Mouse (Mus musculus) adrenal gland, postnatal 10 days (tissue): ENCODE results near the gene Drap1. TPM values are rescaled to one million over a fixed set of nuclear protein-coding genes. Genes with fewer than 3 reads are reported as not detected.

Source experiments
- DNase-seq: peaks from one replicate; pipeline ENCODE4 v3.0.0; 2021; ENCODE audit warnings: mixed read lengths
- long read RNA-seq, 2 experiments: library from polyadenylated mRNA; stranded (forward); transcript quantifications; one replicate each; pipeline ENCODE4 v2.0.0; 2021
- total RNA-seq, 2 experiments: library from RNA; stranded (reverse); gene quantifications; 2 replicates each; pipeline ENCODE4 v1.2.3; 2021

The Drap1 gene
- 100 to 1,000 TPM; 246 to 264 TPM for total RNA-seq
- long read RNA-seq, experiment 1, transcript Drap1-201 (7 exons, 992 nt), result major isoform, 326 of 422 reads
- long read RNA-seq, experiment 1, transcript Drap1-203 (7 exons, 939 nt), result minor isoform, 24 of 422 reads
- long read RNA-seq, experiment 1, transcript Drap1-209 (6 exons, 734 nt), result minor isoform, 11 of 422 reads
- long read RNA-seq, experiment 1, transcript Drap1-210 (7 exons, 727 nt), result minor isoform, 8 of 422 reads
- long read RNA-seq, experiment 1, partial matches to known transcripts, result 25 of 422 reads
- long read RNA-seq, experiment 1, other reads (novel, unspliced or antisense), result 24 of 422 reads
- long read RNA-seq, experiment 2, transcript Drap1-203 (7 exons, 939 nt), result minor isoform, 12 of 275 reads
- long read RNA-seq, experiment 2, transcript Drap1-201 (7 exons, 992 nt), result major isoform, 226 of 275 reads
- long read RNA-seq, experiment 2, partial matches to known transcripts, result 25 of 275 reads
- long read RNA-seq, experiment 2, other reads (novel, unspliced or antisense), result 4 of 275 reads

GRCm38 (mm10) chr19:5424782-5425741 is at the start of gene Drap1, which contains the start of gene AI837181:
TSS of gene Drap1 (minus strand) at chr19:5424979.
TSS of gene AI837181 (plus strand) at chr19:5425144.
- DNase-seq, result peak; percentile 97

- peak; percentile 90 for DNase-seq
Measured at GRCm38 (mm10) chr19:5473720-5474119, 48.9 kb upstream of the Drap1 start, which contains the start of gene Efemp2. TSS of gene Efemp2 (plus strand) at chr19:5473954.

GRCm38 (mm10) chr19:5472857-5473256 is 48.1 kb upstream of the Drap1 start:
- no peak for DNase-seq

- DNase-seq, result no peak
Measured at GRCm38 (mm10) chr19:5471846-5472245, 47.1 kb upstream of the Drap1 start.

GRCm38 (mm10) chr19:5468374-5468773 is 43.6 kb upstream of the Drap1 start, which contains the start of gene Ctsw:
TSS of gene Ctsw (minus strand) at chr19:5468507.
- DNase-seq, result no peak

GRCm38 (mm10) chr19:5466916-5467500 is 42.2 kb upstream of the Drap1 start:
- no peak for DNase-seq

- DNase-seq, result no peak
Measured at GRCm38 (mm10) chr19:5465037-5465436, 40.3 kb upstream of the Drap1 start.

- peak; percentile 66 for DNase-seq
Measured at GRCm38 (mm10) chr19:5463791-5464562, 39.2 kb upstream of the Drap1 start.

GRCm38 (mm10) chr19:5463212-5463611 is 38.4 kb upstream of the Drap1 start:
- DNase-seq, result no peak

- no peak for DNase-seq
Measured at GRCm38 (mm10) chr19:5461411-5461810, 36.6 kb upstream of the Drap1 start.

- peak; percentile 94 for DNase-seq
Measured at GRCm38 (mm10) chr19:5460465-5460911, 35.7 kb upstream of the Drap1 start, which contains the start of gene Fibp. TSS of gene Fibp (plus strand) at chr19:5460615.

GRCm38 (mm10) chr19:5459896-5460295 is 35.1 kb upstream of the Drap1 start:
- DNase-seq, result no peak

GRCm38 (mm10) chr19:5459019-5459418 is 34.2 kb upstream of the Drap1 start:
- DNase-seq, result no peak

- peak; percentile 46 for DNase-seq
Measured at GRCm38 (mm10) chr19:5457746-5458442, 33.1 kb upstream of the Drap1 start, which contains the start of gene Ccdc85b. TSS of gene Ccdc85b (minus strand) at chr19:5457894.

GRCm38 (mm10) chr19:5456922-5457745 is 32.4 kb upstream of the Drap1 start:
- peak; percentile 97 for DNase-seq

GRCm38 (mm10) chr19:5456241-5456921 is 31.6 kb upstream of the Drap1 start:
- DNase-seq, result peak; percentile 42

GRCm38 (mm10) chr19:5455568-5455967 is 30.8 kb upstream of the Drap1 start:
- DNase-seq, result no peak

- DNase-seq, result no peak
Measured at GRCm38 (mm10) chr19:5455037-5455436, 30.3 kb upstream of the Drap1 start.

GRCm38 (mm10) chr19:5451766-5452165 is 27.0 kb upstream of the Drap1 start:
- no peak for DNase-seq
